Mouse (Mus musculus): Measurements from ENCODE around the gene Zkscan1.
A peak's percentile ranks its signal among the peaks of the same experiment; 100 is the strongest.

The Zkscan1 gene

DNA sequence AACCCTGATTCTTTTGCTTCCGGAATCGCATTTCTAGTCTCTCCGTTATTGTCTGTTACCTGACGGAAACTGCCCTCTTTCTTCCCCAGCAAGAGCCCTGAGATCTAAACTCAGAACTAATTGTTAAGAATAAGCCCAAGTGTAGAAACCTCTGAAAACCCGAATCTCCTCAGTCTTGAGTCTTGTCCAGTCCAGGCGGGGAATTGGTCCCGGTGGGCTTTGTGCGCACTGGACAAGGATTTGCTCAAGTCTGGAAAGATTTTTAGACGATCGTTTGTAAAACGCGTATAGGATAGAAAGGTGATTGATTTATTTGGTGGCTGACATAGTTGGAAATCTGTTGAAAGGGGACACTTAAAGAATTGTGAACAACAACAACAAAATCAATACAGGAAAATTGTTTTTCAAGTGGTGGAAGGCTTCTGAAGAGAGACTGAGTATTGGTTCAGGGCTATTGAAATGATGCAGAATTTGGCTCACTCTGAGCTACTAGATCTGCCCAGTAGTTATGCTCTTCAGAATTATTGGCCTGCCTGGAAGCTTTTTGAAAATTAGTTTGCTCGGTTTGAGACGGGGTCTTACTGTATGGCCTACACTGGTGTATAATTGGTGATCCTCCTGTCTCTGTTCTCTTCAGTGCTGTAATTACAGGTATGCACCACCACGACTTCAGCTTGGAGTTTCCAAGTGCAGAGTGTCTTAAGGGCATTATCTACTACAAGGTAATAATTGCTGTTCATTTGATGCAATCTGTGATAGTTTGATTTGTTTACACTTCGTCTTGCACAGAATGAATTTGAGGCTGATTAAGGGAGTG is 32.5 kb downstream of the Zkscan1 start:
- no peak for DNase-seq (ENCODE audit: low spot score)

DNA sequence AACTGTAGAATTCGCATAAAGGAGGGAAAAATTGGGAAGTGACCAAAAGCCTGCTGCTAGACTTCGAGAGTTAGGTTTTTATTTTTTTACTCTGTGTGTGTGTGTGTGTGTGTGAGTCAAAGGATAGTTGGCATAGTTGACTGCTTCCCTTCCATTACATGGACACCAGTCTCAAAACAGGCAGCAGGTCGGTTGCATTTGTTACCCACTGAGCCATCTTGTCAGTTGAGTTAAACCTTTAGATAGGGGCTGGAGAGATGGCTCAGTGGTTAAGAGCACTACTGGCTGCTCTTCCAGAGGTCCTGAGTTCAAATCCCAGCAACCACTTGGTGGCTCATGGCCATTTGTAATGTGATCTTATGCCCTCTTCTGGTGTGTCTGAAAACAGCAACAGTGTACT is 33.2 kb downstream of the Zkscan1 start:
- DNase-seq (ENCODE audit: low spot score) = no peak

DNA sequence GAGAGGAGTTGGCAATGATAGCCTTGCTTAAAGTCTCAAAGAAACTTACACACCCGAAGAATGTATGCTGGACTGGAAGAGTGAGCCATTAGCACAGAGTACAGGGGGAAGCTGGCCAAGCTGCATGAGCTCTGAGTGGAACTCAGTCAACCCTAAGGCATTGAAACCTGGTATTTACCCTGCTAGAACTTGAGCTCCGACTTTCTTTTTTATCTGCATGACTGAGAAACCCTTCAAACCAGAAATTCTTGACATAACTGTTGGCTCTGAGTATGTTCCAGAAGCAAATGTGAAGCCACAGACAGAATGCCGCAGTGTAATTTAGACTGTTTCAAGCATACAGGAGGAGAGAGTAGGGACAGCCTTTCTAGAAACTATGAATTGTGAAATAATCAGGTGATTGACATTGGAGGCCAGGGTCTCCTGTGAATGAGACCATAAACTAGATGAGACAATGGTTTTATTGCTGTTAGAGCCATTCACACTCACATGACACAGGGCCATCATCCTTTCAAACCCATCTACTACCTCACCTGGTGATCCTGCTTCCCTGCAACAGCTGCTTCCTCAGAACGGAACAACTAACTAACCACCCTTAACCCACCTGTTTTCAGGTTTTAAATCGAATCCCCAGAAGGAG is 47.7 kb downstream of the Zkscan1 start:
- no peak for DNase-seq (ENCODE audit: low spot score)

DNA sequence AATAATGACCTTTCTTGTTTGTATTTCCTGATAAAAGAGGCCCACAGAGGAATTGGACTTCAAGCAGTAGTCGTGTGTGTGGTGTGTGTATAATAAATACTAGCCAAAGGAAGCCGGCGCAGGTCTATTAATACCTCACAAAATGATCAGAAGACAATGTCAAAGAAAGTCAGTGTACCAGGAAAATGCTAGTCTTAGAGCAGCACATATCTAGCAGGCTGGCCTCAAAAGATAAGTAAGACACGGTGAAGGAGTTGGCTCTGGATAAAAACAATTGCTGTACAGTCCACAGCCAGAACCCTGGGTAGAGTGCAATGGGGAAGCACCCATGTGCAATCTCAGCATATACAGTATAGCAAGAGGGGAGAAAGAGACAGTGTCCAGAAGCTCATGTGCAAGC is 52.4 kb downstream of the Zkscan1 start:
- DNase-seq (ENCODE audit: low spot score) = no peak

DNA sequence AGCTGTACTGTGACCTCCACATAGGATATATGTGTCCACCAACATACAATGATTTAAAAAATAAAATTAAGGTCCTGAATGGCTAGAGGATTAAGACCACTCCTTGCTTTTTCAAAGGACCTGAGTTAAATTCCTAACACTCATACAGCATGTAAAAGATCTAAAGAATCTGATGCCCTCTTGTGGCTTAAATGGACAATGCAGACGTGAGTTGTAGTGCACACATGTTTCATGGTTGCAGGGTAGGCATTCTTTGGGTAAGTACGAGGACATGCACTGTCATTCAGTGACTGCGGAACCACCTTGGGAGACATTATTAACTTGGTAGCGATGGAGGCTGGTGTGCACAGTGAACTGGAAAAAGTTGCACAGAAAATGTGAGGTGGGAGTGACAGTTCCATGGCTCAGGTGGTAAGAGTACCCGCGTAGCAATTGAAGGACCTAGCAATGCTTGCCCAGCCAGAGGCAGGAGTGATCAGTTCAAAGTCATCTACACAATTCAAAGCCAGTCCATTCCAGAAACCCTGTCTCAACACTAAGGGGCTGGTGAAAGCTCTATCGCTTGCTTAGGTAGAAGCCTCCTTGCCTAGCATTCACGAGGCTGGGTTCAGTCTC is 53.2 kb downstream of the Zkscan1 start:
- DNase-seq (ENCODE audit: low spot score) = no peak

DNA sequence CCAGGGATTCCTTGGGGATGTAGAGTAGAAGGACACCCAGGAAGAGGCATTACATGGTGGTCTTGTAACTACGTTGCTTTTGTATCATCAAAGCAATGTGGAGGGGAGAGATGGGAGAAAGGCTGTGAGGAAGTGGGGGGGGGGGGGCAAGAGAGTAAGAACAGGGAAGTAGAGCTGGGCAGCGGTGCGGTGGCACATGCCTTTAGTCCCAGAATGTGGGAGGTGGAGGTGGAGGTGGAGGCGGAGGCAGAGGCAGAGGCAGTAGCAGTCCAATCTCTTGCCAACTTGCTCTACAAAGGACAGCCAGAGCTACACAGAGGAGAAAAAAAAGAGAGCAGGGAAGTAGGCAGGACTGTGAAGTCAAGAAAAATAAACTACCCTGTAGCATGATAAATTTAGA is 53.7 kb downstream of the Zkscan1 start:
- DNase-seq (ENCODE audit: low spot score) = no peak

DNA sequence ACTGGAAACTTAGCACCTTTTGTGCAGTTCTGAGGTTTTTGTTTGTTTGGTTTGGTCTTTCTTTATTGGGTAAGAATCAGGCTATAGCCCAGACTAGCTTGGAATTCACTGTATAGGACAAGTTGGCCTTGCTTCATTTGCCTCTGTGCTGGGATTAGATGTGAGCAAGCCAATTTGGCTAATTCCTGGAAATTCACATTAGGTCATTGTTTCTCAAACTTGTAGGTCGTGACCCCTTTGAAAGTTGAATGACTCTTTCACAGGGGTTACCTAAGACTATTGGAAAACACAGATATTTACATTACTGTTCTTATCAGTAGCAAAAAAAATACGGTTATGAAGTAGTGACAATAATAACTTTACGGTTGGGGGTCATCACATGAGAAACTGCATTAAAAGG is 69.5 kb downstream of the Zkscan1 start:
- no peak for DNase-seq (ENCODE audit: low spot score)

DNA sequence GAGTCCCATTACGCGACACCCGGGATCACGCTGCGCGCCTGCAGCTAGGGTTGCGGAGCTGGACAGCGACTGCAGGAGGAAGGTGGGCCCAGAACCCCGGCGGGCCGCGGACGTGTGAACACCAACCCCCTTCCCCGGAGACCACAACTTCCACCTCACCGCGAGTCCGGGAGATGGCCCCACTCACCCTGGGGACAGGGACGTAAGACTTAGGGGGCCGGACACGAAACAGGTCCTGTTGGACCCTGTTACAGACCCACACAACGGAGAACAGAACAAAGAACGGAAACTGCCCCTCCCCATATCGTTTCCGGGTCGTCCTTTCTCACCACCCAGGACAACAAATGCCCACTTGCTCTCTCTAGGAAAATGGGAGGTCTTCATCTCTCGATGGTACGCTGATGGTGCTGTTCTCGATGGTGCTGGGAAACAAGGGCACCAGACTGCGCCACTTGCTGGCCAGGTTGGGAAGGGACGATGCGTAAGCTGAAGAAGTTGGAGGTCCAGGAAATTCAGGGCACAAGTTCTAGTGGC is 70.6 kb downstream of the Zkscan1 start, which contains the start of gene Zfp113:
Gene Zfp113, minus strand, starts transcription at position 302 of the 534 bp plus-strand sequence.
- DNase-seq (ENCODE audit: low spot score) = peak; percentile 66
